Mouse (Mus musculus) bone marrow macrophage, adult 2 months (primary cell): ENCODE results near the gene Gadd45a.

ENCODE experiments used
- CTCF ChIP-seq: IDR thresholded peaks from 2 replicates; pipeline ENCODE4 v1.5.1; 2012; ENCODE audit warnings: low read depth, mild to moderate bottlenecking, low read length, moderate library complexity
- POLR2A ChIP-seq: IDR thresholded peaks from 2 replicates; pipeline ENCODE4 v1.6.1; 2012; ENCODE audit warnings: mild to moderate bottlenecking, low read depth, low read length, borderline replicate concordance

DNA sequence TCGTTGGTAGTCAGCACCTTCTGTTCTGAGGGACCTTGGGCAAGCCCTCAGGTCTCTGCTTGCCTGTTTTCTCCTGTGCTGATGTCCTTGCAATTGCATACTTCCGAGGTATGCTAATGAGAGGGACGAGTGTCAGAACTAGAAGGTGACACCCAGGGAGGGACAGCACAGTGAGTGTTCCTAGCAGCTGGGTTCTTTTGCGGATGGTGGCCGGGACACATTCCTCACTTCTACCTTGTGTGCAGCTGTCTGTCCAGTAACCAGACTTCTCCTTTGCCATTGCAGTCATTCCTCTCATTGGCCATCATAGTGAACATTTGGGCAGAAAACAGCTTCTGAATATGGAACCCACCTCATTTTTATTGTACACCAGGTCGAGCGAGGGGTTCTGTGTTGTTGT, 51.8 kb downstream of the Gadd45a start:
- no peak for TF ChIP-seq CTCF
- TF ChIP-seq POLR2A = no peak
